In the genomic region with DNA sequence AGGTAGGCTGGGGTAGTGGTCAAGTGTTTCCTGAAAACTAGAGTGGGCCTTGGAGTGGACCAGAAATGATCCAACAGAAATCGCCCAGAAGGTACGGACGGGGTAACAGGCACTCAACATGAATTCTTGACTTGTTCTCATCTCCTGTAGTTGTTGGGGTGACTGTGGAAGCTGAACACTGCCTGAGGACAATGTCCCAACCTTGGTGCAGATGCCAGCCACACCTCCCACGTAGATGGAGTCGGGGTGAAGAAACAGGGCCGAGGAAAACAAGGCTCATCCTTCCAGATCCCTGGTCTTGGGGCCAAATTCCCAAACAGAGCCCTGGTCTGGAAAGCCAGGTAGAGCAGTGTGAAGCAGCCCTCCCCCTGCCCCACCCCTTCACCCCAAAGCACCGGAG, we compare ENCODE assay signal across 25 mouse cellular contexts.
"Had no signal": no experiment of that assay in that cellular context is flagged by ENCODE, and none has a peak within 500 bp of the region (broad histone marks: within the 10 kb centered on the region; RNA-seq: fewer than 3 reads in every experiment).

No protein-coding gene starts in this region.

- H3K9ac ChIP-seq: hindbrain, embryonic 12.5 days; hindbrain, embryonic 14.5 days; intestine, embryonic 15.5 days; limb, embryonic 12.5 days; liver, embryonic 13.5 days; liver, embryonic 15.5 days had no signal

- H3K36me3 ChIP-seq: liver, embryonic 13.5 days; liver, embryonic 15.5 days had no signal

- H3K4me2 ChIP-seq: heart, embryonic 11.5 days; hindbrain, embryonic 12.5 days; hindbrain, embryonic 14.5 days; intestine, embryonic 15.5 days; limb, embryonic 12.5 days; liver, embryonic 11.5 days; liver, embryonic 13.5 days; liver, embryonic 15.5 days had no signal

- DNase-seq: gastrocnemius, postnatal 14 days; gastrocnemius, postnatal 36 days; heart, postnatal 10 days; heart, postnatal 36 days; kidney, adult 18-20 months; kidney, adult 8-10 months; kidney, postnatal 10 days; kidney, postnatal 25 days; kidney, postnatal 4 days; liver; liver, embryonic 13.5 days had no signal

- H3K27me3 ChIP-seq: hindbrain, embryonic 12.5 days; intestine, embryonic 15.5 days; limb, embryonic 12.5 days; liver, embryonic 13.5 days; liver, embryonic 15.5 days had no signal

- H3K27ac ChIP-seq: hindbrain, embryonic 10.5 days; hindbrain, embryonic 12.5 days; hindbrain, embryonic 14.5 days; intestine, embryonic 15.5 days; layer of hippocampus, adult 2 months; left cerebral cortex, adult 2 months; limb, embryonic 12.5 days; liver, embryonic 13.5 days; liver, embryonic 15.5 days had no signal

- H3K4me1 ChIP-seq: hindbrain, embryonic 12.5 days had no signal

- H3K4me3 ChIP-seq: hindbrain, embryonic 10.5 days; hindbrain, embryonic 12.5 days; intestine, embryonic 15.5 days; layer of hippocampus, adult 2 months; left cerebral cortex, adult 2 months; limb, embryonic 10.5 days; limb, embryonic 12.5 days; liver, embryonic 13.5 days; liver, embryonic 15.5 days had no signal

- ATAC-seq: hindbrain, embryonic 16.5 days; inflammation-experienced regulatory T-cells, adult 6 months; intestine, embryonic 15.5 days; intestine, postnatal 0 days had no signal

- H3K9me3 ChIP-seq: hindbrain, embryonic 10.5 days; hindbrain, embryonic 12.5 days; intestine, embryonic 15.5 days; limb, embryonic 10.5 days; limb, embryonic 12.5 days; liver, embryonic 13.5 days; liver, embryonic 15.5 days had no signal
